Comparison of ENCODE assay signal across 8 mouse cellular contexts in the genomic region with DNA sequence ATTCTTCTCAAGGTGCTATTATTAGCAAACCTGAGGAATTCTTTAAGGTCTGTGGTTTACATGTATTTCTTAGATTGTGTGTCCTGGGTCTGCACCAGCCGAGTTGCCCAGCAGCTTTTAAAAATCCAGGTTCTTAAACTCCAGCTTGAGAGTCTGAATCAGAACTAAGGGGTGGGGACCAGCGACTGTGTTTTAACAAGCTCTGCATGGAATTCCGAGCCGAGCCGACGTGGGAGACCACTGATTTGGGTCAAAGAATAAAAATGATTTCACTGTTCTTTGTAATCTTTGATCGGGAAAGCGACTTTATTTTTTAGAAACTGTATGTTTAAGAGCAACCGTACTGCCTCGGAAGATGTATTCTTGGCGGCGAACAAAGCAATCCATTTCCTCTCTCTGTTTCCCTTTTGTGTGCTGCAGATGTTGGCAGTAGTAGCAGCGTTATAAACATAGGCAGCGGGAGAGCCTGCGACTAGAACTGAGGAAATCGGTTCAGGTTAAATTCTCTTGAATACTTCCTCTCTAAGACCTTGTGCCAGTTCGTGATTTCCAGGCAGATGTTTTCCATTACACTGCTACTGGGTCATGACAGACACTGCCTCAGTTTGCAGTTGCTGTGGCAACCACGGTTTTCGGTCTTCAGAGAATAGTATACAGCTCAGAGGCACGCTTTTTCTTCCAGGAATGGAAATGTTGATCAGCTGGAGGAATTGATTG. TPM values are rescaled to one million over a fixed set of nuclear protein-coding genes. Genes with fewer than 3 reads are reported as not detected.
DNase-seq lines count a peak whose midpoint lies in the region; ATAC-seq lines count a peak whose summit lies in the region.

No protein-coding gene starts in this region.

- no peaks in the 10 kb centered on the region for H3K36me3 ChIP-seq in heart, embryonic 11.5 days (ENCODE audit: control insufficient read depth, insufficient read depth, low read length)
- no peaks in the 10 kb centered on the region for H3K36me3 ChIP-seq in kidney, embryonic 14.5 days (ENCODE audit: control insufficient read depth, insufficient read depth, low read length)
- no peaks in the 10 kb centered on the region for H3K36me3 ChIP-seq in lung, embryonic 15.5 days

- H3K4me1 ChIP-seq in heart, embryonic 11.5 days (ENCODE audit: control insufficient read depth, insufficient read depth, low read length), result no peaks in the 10 kb centered on the region
- no peaks in the 10 kb centered on the region for H3K4me1 ChIP-seq in kidney, embryonic 14.5 days (ENCODE audit: control insufficient read depth, insufficient read depth, low read length)
- H3K4me1 ChIP-seq in lung, embryonic 15.5 days, result peaks cover 3% of the 10 kb centered on the region; the same call in 1 of the 2 replicates

- WGBS in heart, embryonic 11.5 days (ENCODE audit: insufficient replicate concordance), result 42% methylated on average over 20 of the region's 20 CpGs
- 46% methylated on average over 20 of the region's 20 CpGs for WGBS in kidney, embryonic 14.5 days
- WGBS in lung, embryonic 15.5 days, result 19% methylated on average over 20 of the region's 20 CpGs

- H3K27ac ChIP-seq in heart, embryonic 11.5 days (ENCODE audit: low read depth, low read length), result no peak overlapping the region
- H3K27ac ChIP-seq in kidney, embryonic 14.5 days (ENCODE audit: low read depth, low read length), result no peak overlapping the region
- peak overlapping the region; percentile 53; the same call in 1 of the 2 replicates for H3K27ac ChIP-seq in lung, embryonic 15.5 days

- ATAC-seq in heart, embryonic 11.5 days (replicated peaks; ENCODE audit: insufficient number of reproducible peaks, low FRiP score, low TSS enrichment), result peak; percentile 62; the same call in 1 of the 2 replicates
- peak; percentile 83; the same call in 1 of the 2 replicates for ATAC-seq in kidney, embryonic 14.5 days (ENCODE audit: low FRiP score, low TSS enrichment)
- peak; percentile 74; the same call in 1 of the 2 replicates for ATAC-seq in lung, embryonic 15.5 days (ENCODE audit: borderline replicate concordance, extremely low read depth, low FRiP score, low TSS enrichment)
- no peak for ATAC-seq in cerebellum, adult (ENCODE audit: insufficient number of reproducible peaks, low FRiP score, low TSS enrichment)

- H3K9me3 ChIP-seq in heart, embryonic 11.5 days (replicated peaks; ENCODE audit: control insufficient read depth, low read length), result no peaks in the 10 kb centered on the region
- H3K9me3 ChIP-seq in kidney, embryonic 14.5 days (ENCODE audit: control insufficient read depth, low read length), result no peaks in the 10 kb centered on the region
- no peaks in the 10 kb centered on the region for H3K9me3 ChIP-seq in lung, embryonic 15.5 days

- peak; percentile 3 for DNase-seq in kidney, adult 18-20 months
- no peak for DNase-seq in kidney, adult 11 months
- peak; percentile 44 for DNase-seq in embryo, embryonic 9.5 days (ENCODE audit: extremely low spot score)
- DNase-seq in right cerebral cortex, adult 18-20 months, result peak; percentile 37

- H3K4me2 ChIP-seq in heart, embryonic 11.5 days, result peak overlapping the region; percentile 46
- H3K4me2 ChIP-seq in kidney, embryonic 14.5 days (replicated peaks; ENCODE audit: low read depth, low read length), result peak overlapping the region; percentile 28; the same call in 1 of the 2 replicates
- peak overlapping the region; percentile 50 for H3K4me2 ChIP-seq in lung, embryonic 15.5 days

- H3K9ac ChIP-seq in heart, embryonic 11.5 days (ENCODE audit: low read depth, low read length), result no peak overlapping the region
- no peak overlapping the region for H3K9ac ChIP-seq in kidney, embryonic 14.5 days (ENCODE audit: low read depth, low read length)
- 0 out of 2 replicates have a peak overlapping the region, but pooled peaks have one; percentile 13 for H3K9ac ChIP-seq in lung, embryonic 15.5 days

- H3K27me3 ChIP-seq in heart, embryonic 11.5 days (ENCODE audit: control insufficient read depth, insufficient read depth, low read length), result no peaks in the 10 kb centered on the region
- H3K27me3 ChIP-seq in kidney, embryonic 14.5 days (ENCODE audit: control insufficient read depth, insufficient read depth, low read length), result no peaks in the 10 kb centered on the region
- no peaks in the 10 kb centered on the region for H3K27me3 ChIP-seq in lung, embryonic 15.5 days

- H3K4me3 ChIP-seq in heart, embryonic 11.5 days (ENCODE audit: low read depth, low read length), result peak overlapping the region; percentile 21
- peak overlapping the region; percentile 0; the same call in 1 of the 2 replicates for H3K4me3 ChIP-seq in kidney, embryonic 14.5 days (ENCODE audit: low read length)
- H3K4me3 ChIP-seq in lung, embryonic 15.5 days, result peak overlapping the region; percentile 31

RNA-seq across cellular contexts. Expression of gene Csrnp3, which starts 27.3 kb away (rescaled TPM):
- polyA plus RNA-seq in heart, embryonic 11.5 days (2014; fragmentation: Nextera tagmentation; extraction: Ambion mirVana), result 1.4 and 2.2 TPM in 2 replicates
- 2.5 and 3.1 TPM in 2 replicates for polyA plus RNA-seq in kidney, embryonic 14.5 days (2014; fragmentation: Nextera tagmentation; extraction: Ambion mirVana)
- 0.40 and 0.59 TPM in 2 replicates for polyA plus RNA-seq in lung, embryonic 15.5 days (2015; fragmentation: Nextera tagmentation; extraction: Ambion mirVana)
